Mouse (Mus musculus) splenic B cell, adult 2 months (primary cell): ENCODE results near the gene Nrtn.
A peak's percentile ranks its signal among the peaks of the same experiment; 100 is the strongest.

ENCODE experiments used
- DNase-seq: peaks from one replicate; pipeline ENCODE4 v3.0.0-alpha.2; 2011; ENCODE audit warnings: low read depth, low spot score
- H3K27me3 ChIP-seq: 2 replicates; pipeline ENCODE4 v1.6.1; 2012; ENCODE audit warnings: mild to moderate bottlenecking, low read length, moderate library complexity, mixed read lengths; ENCODE audit not compliant: control insufficient read depth, poor library complexity, insufficient read depth, severe bottlenecking
- H3K36me3 ChIP-seq: 2 replicates; pipeline ENCODE4 v1.6.1; 2012; ENCODE audit warnings: mild to moderate bottlenecking, low read length, moderate library complexity, mixed read lengths; ENCODE audit not compliant: control insufficient read depth, poor library complexity, insufficient read depth, severe bottlenecking

Nrtn gene

GRCm38 (mm10) chr17:56767531-56768135 is 10.3 kb upstream of the Nrtn start:
- DNase-seq, result no peak
- Histone ChIP-seq H3K36me3 (peaks cover 7% of the 10 kb centered on the region), H3K27me3 (no peaks in the 10 kb centered on the region)

GRCm38 (mm10) chr17:56766631-56767405 is 9.5 kb upstream of the Nrtn start:
- Histone ChIP-seq H3K27me3 (no peaks in the 10 kb centered on the region), H3K36me3 (peaks cover 7% of the 10 kb centered on the region)
- no peak for DNase-seq

- Histone ChIP-seq H3K27me3 (no peaks in the 10 kb centered on the region), H3K36me3 (peaks cover 6% of the 10 kb centered on the region)
- no peak for DNase-seq
Measured at GRCm38 (mm10) chr17:56765431-56765830, 8.1 kb upstream of the Nrtn start.

- Histone ChIP-seq H3K36me3 (peaks cover 4% of the 10 kb centered on the region), H3K27me3 (no peaks in the 10 kb centered on the region)
Measured at GRCm38 (mm10) chr17:56764474-56765354, 7.4 kb upstream of the Nrtn start, which contains the start of gene Dus3l. Gene Dus3l (plus strand): TSS chr17:56764757.

GRCm38 (mm10) chr17:56763741-56764250 is 6.5 kb upstream of the Nrtn start:
- no peak for DNase-seq
- peaks cover 4% of the 10 kb centered on the region; the same call in 1 of the 2 replicates for H3K36me3 ChIP-seq
- no peaks in the 10 kb centered on the region for H3K27me3 ChIP-seq

More at GRCm38 (mm10) chr17:56764474-56765354, 7.4 kb upstream of the Nrtn start, which contains the start of gene Dus3l:
- DNase-seq, result peak; percentile 91

GRCm38 (mm10) chr17:56762769-56763731 is 5.7 kb upstream of the Nrtn start:
- Histone ChIP-seq H3K36me3 (peaks cover 1% of the 10 kb centered on the region; the same call in 1 of the 2 replicates), H3K27me3 (no peaks in the 10 kb centered on the region)
- peak; percentile 88 for DNase-seq

GRCm38 (mm10) chr17:56761991-56762410 is 4.7 kb upstream of the Nrtn start:
- DNase-seq, result peak; percentile 94
- H3K27me3 ChIP-seq, result no peaks in the 10 kb centered on the region
- H3K36me3 ChIP-seq, result no peaks in the 10 kb centered on the region

GRCm38 (mm10) chr17:56761077-56761476 is 3.7 kb upstream of the Nrtn start:
- Histone ChIP-seq H3K27me3 (no peaks in the 10 kb centered on the region), H3K36me3 (no peaks in the 10 kb centered on the region)
- DNase-seq, result no peak

- no peak for DNase-seq
- Histone ChIP-seq H3K36me3 (no peaks in the 10 kb centered on the region), H3K27me3 (no peaks in the 10 kb centered on the region)
Measured at GRCm38 (mm10) chr17:56759261-56759660, 1.9 kb upstream of the Nrtn start.

- peak; percentile 82 for DNase-seq
- H3K27me3 ChIP-seq, result no peaks in the 10 kb centered on the region
- no peaks in the 10 kb centered on the region for H3K36me3 ChIP-seq
Measured at GRCm38 (mm10) chr17:56758132-56758531, 802 bp upstream of the Nrtn start.

- peak; percentile 40 for DNase-seq
- H3K36me3 ChIP-seq, result no peaks in the 10 kb centered on the region
- H3K27me3 ChIP-seq, result no peaks in the 10 kb centered on the region
Measured at GRCm38 (mm10) chr17:56756703-56757399, 479 bp downstream of the Nrtn start.

- Histone ChIP-seq H3K27me3 (no peaks in the 10 kb centered on the region), H3K36me3 (no peaks in the 10 kb centered on the region)
- DNase-seq, result no peak
Measured at GRCm38 (mm10) chr17:56754271-56755185, 2.8 kb downstream of the Nrtn start.
